Mouse (Mus musculus) adrenal gland, adult (tissue): ENCODE measurements at regions not wholly inside any gene's neighbourhood (a gene's known extent, or its start where the extent isn't known, plus 50 kb on each side); places are given as distances from the start of the nearest gene placed in this dataset.
A peak's percentile ranks its signal among the peaks of the same experiment; 100 is the strongest.
"Not testable (repeated sequence)": the region's sequence is repeated elsewhere in the genome, so short reads cannot be mapped to it uniquely, and the experiment has no call there.

Source experiments
- DNase-seq, 2 experiments: peaks; one replicate each; pipeline ENCODE4 v3.0.0; 2022 to 2023; ENCODE audit warnings: low spot score in 1 of 2; ENCODE audit not compliant: inconsistent age in 2 of 2

DNA sequence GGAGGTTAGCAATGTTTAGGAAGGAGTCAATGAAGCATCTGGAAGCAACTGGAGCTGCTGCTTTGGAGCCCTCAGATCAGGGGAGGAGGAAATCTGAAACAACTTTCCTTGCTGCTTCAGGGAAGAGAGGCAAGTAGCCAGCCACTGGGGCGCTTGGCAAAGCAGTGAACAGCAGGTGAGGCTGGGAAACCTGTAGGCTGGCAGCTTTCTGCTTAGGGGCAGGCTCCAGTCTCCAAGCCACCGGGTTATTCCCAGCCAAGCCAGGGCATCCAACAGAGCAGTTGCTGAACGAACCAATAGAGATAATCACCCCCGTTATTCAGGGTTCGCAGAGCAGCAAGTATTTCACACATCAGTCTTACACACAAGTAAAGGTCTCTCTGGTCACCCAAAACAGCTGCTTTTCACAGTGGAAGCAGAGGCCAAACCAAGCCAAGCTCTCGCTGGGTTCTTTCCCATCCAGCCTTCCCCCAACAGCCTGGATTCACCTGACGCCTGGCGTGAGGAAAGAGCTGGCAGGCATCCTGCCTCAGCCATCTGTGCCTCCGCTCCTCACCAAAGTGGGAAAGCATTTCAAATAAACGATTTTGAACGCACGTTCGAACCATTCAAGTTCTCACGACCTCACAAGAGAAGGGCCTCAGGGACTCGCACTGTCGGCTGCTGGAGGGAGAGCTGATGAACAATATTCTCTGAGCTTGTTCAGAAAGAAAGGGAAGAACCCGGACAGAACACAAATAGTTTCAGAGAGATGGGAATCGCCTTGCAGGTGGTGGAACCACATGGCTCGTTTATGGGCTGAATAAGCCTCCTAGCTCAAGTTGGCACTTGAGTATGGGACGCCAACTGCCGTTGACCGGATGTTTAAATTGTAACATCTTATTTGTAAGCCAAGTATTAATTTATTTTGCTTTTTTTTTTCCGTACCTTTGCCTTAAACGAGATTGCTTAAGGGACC is 454.8 kb upstream of the Jmjd1c start:
- DNase-seq = no peak

DNA sequence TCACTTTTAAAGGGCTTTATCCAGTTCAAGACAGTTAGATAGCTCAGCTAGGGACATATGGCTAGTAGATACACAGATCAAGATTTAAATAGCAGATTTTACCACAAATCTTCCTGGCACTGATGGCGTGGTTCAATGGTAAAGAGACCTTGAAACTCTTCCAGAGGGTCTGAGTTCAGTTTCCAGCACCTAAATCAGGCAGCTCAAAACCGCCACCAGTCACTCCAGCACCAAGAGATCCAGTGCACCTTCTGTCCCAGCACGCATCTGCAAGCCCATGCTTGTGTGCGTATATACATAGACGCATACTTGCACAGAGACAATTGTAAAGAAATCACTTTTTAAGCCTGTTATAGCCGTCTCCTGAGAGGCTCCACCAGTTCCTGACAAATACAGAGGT is 454.0 kb upstream of the Jmjd1c start:
- no peak for DNase-seq

DNA sequence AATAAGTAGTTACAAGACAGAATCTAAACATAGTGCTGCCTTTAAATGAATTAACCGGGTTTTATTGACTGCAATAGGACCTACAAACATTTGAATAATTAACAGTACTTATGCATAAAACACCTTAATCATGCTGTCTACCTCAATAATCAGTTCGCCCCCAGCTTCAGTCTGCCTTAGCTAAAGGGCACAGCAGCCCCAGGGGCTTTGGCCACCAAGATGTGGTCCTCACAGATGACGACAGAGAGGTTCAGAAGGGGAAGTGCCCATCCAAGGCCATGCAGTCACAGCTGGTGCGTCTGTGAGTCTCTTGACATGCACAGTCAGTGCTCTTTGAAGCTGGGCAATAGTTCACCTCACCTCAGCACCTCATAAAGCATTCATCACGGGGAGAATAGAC is 452.8 kb upstream of the Jmjd1c start:
- DNase-seq = no peak

DNA sequence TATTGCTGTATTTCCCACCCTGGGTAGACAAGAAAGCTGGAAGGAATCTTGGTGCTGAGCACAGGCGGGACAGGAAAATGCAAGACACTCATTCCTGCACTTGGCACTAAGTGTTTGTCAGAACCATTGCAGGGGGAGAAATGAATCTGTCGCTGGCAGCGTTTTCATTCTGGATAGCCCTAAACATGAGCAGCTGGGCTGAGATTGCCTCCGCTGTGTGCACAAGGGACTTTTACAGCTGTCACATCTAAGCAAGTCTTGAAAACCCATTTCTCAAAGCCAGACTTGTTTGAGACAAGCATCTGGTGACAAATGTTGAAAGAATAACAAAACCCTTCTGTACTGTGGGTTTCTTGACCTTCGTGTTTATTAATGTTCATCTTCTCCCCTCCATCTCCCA is 438.4 kb upstream of the Jmjd1c start:
- no peak for DNase-seq

DNA sequence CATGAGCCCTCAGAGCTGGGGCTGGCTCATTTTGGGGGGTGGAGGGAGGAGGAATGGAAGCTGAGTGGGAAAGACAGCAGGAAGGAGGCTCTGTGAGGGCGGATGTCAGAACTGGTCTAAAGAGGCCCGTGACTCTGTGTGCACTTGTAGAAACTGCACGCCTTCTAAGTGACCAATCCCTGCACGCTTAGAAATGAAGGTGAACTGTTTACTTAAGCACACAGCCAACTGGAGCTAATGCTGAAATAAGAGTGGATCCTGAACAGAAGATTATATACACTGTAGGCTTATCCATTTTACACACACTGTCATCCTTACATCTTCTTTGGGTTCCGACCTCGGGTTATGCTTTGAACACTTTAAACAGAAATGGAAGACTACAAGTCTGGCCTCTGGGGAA is 412.8 kb upstream of the Jmjd1c start:
- DNase-seq = no peak

DNA sequence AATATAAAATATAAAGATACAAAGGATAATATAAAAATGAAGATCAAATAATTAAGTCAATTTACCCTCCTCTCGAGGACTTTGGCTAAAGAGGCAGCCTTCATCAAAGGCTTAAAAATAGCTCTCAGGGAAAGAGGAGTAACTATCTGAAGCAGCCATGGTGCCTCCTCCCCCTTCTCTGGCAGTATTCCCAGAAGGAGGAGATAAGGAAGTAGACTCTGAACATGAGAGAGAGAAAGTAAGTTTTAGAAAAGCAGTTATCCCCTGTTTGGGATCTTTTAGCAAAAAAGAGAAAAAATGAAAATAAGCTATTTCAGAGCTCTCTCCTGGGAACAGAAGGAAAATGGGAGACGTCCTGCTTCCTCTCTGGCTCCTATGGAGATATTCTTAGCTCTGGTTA is 406.7 kb upstream of the Jmjd1c start:
- not testable (repeated sequence) for DNase-seq

DNA sequence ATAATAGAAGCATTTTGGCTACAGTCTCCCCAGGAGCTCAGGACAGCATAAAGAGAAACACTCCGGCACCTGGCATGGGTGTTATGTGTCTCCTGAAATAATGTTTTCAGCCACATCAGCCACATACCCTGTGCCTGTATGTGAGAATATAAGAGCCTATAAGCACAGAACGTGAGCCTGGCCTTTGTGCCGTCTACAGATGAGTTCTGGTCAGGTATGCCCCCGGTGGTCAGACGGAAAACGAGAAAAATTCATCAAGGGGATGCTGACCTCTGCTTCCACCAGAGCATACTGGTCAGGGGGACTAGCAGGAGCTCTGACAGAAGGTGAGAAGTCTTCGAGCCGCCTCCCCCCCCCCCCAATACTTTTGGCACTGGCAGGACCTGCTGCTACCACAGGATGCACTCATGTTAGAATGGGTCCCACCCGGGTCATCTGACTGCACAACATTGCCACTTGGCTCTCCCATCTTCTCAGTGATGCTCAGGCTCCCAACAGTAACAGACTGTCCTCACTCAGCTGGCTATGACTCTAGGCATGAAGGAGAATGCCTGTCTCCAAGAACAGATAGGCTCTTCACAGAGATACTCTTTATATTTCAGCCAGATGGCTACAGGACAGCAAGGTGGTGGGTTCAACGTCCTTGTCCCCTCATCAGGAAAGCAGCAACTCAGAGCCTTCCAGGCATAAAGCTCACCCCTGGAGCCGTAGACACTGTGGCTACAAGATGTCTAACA is 401.2 kb upstream of the Jmjd1c start:
- DNase-seq = no peak

DNA sequence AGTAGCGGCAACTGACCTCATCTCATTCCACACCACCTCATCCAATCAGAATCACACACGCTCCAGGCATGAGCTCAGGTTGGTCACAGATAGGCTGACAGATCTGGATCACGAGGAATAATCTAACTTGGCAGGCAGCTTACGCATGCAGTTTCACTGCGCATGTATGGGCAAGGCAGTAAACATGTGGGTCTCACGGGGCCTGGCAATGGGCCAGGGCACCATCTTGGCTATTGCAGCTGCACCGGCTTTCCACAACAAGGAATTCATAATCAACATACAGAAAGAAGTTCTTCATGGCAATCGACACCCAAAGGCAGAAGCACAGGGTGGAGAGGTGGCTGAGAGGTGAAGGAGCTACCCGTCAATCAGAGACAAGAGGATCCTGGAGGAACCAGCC is 381.0 kb upstream of the Jmjd1c start:
- not testable (repeated sequence) for DNase-seq

DNA sequence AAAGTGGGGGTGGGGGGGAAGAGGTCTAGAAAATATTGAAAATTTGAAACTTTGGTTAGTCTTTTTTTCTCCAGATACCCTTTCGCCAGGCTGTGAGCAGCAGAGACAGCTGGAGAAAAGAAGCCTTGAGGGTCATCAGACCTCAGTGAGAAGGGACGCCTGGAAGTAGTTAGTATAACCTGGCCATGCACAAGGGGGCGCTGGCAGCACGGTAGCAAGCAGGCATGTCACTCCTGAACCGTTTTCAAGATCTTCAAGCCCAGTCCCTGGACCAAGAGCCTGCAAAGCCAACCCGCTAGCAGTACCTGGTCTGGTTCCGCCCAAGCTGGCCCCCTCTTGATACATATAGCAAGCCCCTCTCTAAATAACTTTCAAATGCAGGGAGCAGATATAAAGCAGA is 378.0 kb upstream of the Jmjd1c start:
- DNase-seq = peak in 1 of 2 experiments; percentile 27

DNA sequence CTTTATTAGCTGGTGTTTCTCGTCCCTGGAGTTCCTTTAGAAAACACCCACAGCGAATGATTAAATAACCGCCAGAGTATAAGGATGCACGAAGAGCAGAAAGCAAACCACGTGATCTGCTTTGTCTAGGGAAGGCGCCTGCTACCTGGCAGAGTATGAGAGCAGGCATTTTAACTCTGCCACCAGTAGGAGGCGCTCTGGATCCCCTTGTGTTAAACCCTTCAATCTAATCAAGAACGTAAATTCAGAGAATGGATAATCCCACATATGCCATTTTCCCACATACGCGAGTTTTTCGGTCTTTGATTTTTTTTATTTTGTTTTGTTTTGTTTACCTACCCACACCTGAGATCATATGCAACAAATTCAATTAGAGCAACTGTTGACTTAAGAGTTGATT is 376.1 kb upstream of the Jmjd1c start:
- no peak for DNase-seq

DNA sequence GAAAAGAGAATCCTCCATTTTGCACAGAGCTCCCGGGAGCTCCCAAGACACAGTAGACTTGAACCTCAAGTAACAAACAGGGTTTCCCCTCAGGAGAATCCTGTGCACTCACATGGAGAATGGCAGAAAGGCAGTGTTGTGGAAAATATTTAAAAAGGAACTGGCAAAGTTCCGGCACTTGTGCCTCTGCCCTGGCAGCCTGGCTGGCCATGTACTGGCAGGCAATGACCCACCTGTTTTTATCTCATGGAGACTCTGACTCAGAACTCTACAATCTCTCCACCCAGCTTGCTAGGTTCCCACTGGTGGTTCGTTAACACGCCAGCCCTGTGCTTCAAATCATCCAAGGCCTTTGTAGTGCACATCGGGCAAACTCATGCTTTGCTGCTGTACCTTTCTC is 362.3 kb upstream of the Jmjd1c start:
- DNase-seq = no peak

DNA sequence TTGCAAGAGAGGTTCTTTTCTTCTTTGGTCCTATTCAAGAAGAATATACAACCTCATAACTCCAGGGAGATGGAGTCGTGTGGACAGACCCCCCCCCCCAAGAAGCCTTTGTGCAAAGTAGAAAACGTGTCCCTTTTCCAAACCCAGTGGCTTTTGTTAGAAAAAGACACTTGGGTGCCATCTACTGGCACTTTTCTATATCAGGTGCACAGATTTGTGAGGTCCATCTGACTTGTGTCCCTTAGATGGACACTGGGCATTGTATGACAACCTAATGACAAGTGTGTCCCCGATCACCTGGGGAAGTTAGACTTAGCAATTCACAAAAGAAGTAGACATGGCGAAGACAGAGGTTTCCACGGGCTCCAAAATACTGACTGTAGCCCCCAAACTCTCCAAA is 361.1 kb upstream of the Jmjd1c start:
- DNase-seq = peak in 1 of 2 experiments; percentile 27

DNA sequence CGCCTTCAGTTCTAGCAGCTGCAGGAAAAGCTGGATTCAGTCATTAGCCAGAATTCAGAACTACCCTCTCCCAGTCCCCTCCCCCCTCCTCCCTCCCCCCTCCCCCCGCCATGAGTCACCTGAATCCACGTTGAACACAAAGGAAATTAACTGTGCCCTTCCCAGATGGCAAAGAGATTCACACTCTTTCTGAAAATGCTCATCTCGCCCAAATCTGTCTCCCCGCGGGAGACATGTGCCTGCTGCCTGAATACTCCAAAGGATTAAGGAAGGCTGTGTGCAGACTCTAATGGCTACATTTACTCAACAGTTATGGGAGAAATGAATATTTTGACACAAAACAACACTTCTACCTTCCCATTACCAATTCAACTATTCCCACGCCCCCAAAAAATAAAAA is 356.9 kb upstream of the Jmjd1c start:
- DNase-seq = no peak

DNA sequence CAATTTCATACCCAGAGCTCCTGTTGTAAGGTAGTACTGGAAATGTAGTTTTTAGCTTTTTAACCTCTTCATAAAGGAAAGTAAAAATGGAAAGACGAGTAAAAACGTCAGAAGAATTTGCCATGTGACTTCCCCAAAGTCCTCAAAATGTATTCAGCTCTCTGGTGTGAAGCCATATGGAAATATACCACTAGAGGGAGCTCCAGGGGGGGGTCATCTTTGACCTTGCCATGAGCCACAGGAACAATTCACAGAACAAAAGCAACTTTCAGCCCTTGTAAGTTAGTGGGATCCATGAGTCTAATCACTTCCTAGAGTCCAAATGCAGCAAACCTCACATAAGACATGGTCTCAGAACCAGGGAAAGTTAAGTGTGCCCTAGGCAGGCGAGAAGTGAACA is 354.1 kb upstream of the Jmjd1c start:
- peak in 1 of 2 experiments; percentile 69 for DNase-seq

DNA sequence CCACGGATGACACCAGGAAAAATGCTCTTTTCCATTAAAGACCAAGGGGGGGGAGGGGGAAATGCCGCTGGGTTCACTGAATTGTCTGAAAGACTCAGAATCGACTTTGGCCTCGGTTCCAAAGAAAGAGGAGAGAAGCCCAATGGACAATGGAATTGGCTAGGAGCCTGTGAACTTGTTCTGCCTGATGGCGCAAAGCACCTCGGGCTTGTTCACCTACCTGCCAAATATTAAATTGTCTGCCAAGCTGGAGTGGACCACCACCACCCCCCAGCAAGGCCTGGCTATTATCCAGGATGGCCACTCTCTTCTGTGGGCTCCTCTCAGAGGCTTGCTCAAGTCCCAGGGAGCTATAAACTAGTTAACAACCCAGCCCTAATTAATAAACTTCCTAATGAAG is 352.7 kb upstream of the Jmjd1c start:
- DNase-seq = no peak

DNA sequence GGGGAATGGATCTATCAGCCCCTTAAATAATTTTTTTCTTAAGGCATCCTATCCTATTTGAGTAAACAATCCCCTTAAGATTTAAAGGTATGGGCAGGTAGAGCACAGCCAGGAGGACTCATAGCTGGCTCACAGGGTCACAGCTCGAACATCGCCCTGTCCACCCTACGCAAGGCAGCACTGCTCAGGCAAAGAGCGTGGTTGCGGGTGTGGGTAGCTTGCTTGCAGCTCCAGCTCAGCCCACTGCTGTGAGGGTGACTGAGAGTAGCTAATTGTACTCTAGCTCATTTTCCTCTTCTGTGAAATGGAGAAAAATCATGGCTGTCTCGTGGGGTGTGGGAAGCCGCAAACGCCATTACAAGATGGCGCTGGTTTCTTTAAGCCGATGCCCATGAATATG is 350.1 kb upstream of the Jmjd1c start:
- no peak for DNase-seq

DNA sequence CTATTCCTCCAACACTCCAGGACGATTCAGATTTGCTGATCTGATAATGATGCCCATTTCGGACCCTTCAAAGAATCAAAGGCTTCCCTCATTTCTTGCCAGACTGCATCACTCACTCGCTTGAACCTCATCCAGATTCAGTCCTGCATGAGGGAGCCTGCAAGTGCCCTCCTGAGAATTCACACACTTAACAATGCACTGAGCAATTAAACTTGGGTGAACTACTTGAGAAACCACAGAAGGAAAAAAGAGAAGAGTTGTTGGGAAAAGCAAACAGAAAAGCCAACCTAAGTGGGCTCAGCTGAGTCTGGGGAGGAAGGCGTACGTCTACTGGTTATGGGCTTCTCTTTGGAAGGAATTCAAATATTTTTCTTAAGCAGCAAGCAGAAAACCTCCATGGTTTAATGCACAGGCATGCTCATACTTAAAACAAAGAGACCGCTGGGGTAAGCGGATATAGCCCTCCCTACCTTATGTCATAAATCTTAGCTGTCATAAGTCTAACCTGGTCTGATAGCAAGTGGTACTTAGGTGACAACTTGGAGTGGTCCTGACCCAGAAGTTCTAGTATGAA is 343.6 kb upstream of the Jmjd1c start:
- no peak for DNase-seq

DNA sequence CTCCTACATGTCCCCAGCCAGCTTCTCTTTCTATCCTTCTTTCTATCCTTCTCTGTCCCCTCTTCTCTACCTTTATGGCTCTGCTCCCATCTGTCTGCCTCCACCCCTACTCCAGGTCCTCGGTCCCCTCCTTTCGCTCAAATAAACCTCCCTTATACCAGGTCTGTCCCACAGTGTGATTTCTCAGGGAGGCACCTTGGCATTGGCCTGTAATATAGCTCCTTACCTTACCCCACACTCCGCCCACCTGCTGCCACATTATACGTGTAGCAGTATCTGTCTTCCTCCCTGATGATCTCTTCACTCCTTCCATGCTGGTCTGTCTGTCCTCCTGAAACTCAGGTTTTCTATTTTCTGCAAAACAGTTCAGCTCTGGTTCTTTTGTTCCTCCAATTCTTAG is 339.1 kb upstream of the Jmjd1c start:
- no peak for DNase-seq

DNA sequence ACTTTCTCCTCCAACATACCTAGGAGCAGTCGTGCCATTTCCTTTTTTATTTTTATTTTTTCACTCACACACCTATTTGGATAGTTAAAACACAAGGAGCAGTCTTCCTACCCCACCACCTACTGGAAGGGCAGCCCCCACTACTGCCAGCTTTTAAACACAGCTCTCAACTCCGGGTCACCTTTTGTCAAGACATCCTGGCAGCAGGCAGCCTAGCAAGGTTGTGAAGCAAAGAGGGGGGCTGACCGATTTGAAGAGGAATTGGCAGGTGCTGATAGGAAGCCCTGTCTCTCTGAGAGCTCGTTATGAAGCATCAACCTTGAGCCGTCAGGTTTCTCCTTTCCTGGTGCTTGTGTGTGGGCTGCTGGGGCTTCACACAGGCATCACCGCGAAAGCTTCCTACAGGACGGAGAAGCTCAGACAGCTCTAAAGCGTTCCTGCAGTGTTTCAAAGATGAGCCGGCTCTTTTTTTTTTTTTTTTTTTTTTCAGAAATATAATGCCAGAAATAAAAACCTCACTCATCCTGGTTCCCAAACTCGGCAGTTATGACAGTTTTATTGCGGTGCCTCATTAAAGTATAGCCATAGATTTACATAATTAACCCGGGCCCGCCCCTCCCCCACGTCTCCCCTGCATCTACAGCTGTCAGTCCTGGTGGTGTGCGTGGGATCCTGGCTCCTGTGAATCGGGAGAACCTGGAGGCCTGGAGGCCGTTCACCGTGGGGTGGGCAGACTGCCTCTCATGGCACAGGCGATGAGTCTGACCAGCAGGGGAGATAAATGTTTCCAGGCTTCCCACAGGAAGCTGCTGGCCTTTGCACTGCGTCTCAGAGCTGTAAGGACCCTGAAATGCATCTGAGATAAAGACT is 325.5 kb upstream of the Jmjd1c start:
- DNase-seq = no peak

DNA sequence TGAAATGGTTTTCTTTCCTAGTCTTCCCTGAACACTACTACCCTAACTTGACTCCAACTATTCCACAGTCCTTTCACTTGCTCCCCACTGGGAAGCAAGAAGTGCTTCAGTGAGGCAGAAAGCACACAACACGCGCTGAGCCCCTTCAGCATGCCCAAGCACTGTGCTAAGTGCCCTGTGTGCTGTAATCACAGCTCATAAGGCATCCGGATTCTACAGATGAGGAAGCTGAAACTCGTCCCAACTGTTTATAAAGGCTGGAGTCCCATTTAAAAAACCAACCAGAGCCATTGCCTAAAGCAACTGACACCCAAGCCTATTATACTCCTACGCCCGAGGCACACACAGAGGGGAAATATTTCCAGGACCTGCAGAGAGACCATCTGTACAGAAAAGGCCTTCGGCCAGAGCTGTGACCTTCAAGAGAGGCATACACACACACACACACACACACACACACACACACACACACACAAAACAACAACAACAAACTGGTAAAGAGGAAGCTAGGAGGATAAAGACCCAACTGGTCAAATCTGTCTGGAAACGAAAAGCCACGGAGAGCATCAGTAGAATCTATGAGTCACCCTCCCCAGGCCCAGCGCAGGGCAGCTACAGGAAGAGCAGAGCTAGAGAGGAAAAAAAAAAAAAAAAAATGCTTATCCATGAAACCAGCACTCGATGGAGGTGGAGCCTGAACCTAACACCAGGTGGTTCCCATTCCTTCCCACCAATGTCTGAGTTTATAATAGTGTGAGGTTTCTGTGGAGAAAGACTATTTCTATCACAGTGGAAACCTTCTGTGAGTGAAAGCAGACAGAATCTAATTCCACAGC is 315.4 kb upstream of the Jmjd1c start:
- no peak for DNase-seq
